Mouse (Mus musculus) cerebellum, adult 18-20 months (tissue): Measurements from ENCODE around the gene Zfp423.

Source experiments
- DNase-seq, 2 experiments: peaks; one replicate each; pipeline ENCODE4 v3.0.0; 2021

Zfp423 gene

GRCm38 (mm10) chr8:87959320-87959920 lies at the start of gene Zfp423:
TSS of gene Zfp423 (minus strand) at chr8:87959595.
- peak; percentile 37 for DNase-seq

GRCm38 (mm10) chr8:88006811-88007210 lies 47.4 kb upstream of the Zfp423 start:
- no peak for DNase-seq

GRCm38 (mm10) chr8:87984778-87985177 lies 25.4 kb upstream of the Zfp423 start:
- no peak for DNase-seq

- no peak for DNase-seq
Measured at GRCm38 (mm10) chr8:87984032-87984431, 24.6 kb upstream of the Zfp423 start.

GRCm38 (mm10) chr8:87982936-87983335 lies 23.5 kb upstream of the Zfp423 start:
- no peak for DNase-seq

- no peak for DNase-seq
Measured at GRCm38 (mm10) chr8:87975466-87975809, 16.0 kb upstream of the Zfp423 start.

- DNase-seq, result peak in 1 of 2 experiments; percentile 26
Measured at GRCm38 (mm10) chr8:87974759-87975465, 15.5 kb upstream of the Zfp423 start.

GRCm38 (mm10) chr8:87974122-87974758 lies 14.8 kb upstream of the Zfp423 start:
- DNase-seq, result no peak

- DNase-seq, result no peak
Measured at GRCm38 (mm10) chr8:87967866-87968620, 8.6 kb upstream of the Zfp423 start.

- no peak for DNase-seq
Measured at GRCm38 (mm10) chr8:87967057-87967820, 7.8 kb upstream of the Zfp423 start.

- no peak for DNase-seq
Measured at GRCm38 (mm10) chr8:87962514-87963225, 3.3 kb upstream of the Zfp423 start.

- DNase-seq, result peak; percentile 86 to 87
Measured at GRCm38 (mm10) chr8:87961680-87962513, 2.5 kb upstream of the Zfp423 start.

GRCm38 (mm10) chr8:87961108-87961507 lies 1.7 kb upstream of the Zfp423 start:
- DNase-seq, result peak; percentile 33 to 57

GRCm38 (mm10) chr8:87960061-87960749 lies 810 bp upstream of the Zfp423 start:
- peak; percentile 83 to 87 for DNase-seq

GRCm38 (mm10) chr8:87958451-87959319 lies 710 bp downstream of the Zfp423 start:
- DNase-seq, result peak; percentile 82 to 86

- peak; percentile 40 to 49 for DNase-seq
Measured at GRCm38 (mm10) chr8:87957871-87958450, 1.4 kb downstream of the Zfp423 start.

GRCm38 (mm10) chr8:87956001-87956400 lies 3.4 kb downstream of the Zfp423 start:
- DNase-seq, result peak; percentile 48 to 51

GRCm38 (mm10) chr8:87953473-87953872 lies 5.9 kb downstream of the Zfp423 start:
- no peak for DNase-seq

- peak in 1 of 2 experiments; percentile 30 for DNase-seq
Measured at GRCm38 (mm10) chr8:87952298-87952697, 7.1 kb downstream of the Zfp423 start.
